Mouse (Mus musculus) c-Kit-positive CD71-positive TER-119-positive erythroid progenitor cells, embryonic 14.5 days (primary cell): ENCODE results near the gene 4930449I24Rik.
"Not testable (repeated sequence)": the region's sequence is repeated elsewhere in the genome, so short reads cannot be mapped to it uniquely, and the experiment has no call there.

Source experiments
- DNase-seq: peaks from one replicate; pipeline ENCODE4 v3.0.0-alpha.2; 2013; ENCODE audit warnings: low spot score

4930449I24Rik gene

DNA sequence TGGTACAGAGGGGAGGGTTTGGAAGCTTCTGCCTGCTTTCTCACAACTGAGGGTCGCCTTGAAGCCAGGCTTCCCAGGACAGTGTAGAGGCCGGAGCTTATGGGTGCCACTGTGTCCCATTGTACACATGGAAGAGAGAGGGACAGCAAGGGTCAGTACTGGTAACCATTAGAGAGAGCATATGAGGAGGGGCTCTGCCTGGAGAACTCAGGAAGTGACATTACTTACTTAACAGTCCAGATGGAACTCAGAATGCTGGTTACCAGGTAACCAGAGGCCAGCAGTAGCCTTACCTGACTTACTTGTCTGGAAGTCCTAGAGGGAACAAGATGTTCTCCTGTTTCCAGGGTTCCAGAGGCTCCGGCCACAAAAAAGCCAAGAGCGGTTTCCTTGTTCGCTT is at the start of gene 4930449I24Rik:
TSS of gene 4930449I24Rik (plus strand) at position 301 of the 400 bp plus-strand sequence.
- DNase-seq: not testable (repeated sequence)

GRCm38 (mm10) chr5:146453556-146453955 is 48.6 kb upstream of the 4930449I24Rik start:
- DNase-seq: no peak

GRCm38 (mm10) chr5:146461612-146462011 is 40.6 kb upstream of the 4930449I24Rik start:
- no peak for DNase-seq

- no peak for DNase-seq
Observed at GRCm38 (mm10) chr5:146466663-146467062, 35.5 kb upstream of the 4930449I24Rik start.

- no peak for DNase-seq
Observed at GRCm38 (mm10) chr5:146468311-146468710, 33.9 kb upstream of the 4930449I24Rik start.

- no peak for DNase-seq
Observed at GRCm38 (mm10) chr5:146470821-146471220, 31.4 kb upstream of the 4930449I24Rik start.

- no peak for DNase-seq
Observed at GRCm38 (mm10) chr5:146471311-146471710, 30.9 kb upstream of the 4930449I24Rik start.

- DNase-seq: no peak
Observed at GRCm38 (mm10) chr5:146471821-146472220, 30.4 kb upstream of the 4930449I24Rik start.

DNA sequence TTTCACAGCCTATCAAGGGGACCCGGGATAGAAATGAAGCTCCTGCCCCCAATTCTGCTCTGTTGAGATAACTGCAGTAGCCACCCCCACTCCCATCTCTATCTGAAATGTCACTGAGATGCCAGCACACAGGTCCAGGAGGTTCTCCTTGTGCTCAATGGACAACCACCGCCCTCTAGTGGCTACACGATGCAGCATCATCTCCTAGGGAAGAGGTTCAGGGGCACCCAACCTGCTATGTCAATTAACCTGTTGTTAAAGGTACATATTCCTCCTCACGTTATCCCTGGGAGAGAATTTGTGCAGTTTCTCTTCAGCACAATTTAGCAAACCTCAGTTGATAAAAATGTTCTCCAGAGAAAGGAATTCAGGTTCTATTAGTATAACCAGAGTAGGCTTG is 22.6 kb upstream of the 4930449I24Rik start:
- DNase-seq: peak; percentile 44

- DNase-seq: not testable (repeated sequence)
Observed at GRCm38 (mm10) chr5:146481665-146482064, 20.5 kb upstream of the 4930449I24Rik start, which contains the start of gene Gm6408. Gene Gm6408 (plus strand): TSS chr5:146481965.

GRCm38 (mm10) chr5:146488959-146489358 is 13.2 kb upstream of the 4930449I24Rik start:
- DNase-seq: peak; percentile 7

- DNase-seq: not testable (repeated sequence)
Observed at GRCm38 (mm10) chr5:146491063-146491462, 11.1 kb upstream of the 4930449I24Rik start, which contains the start of gene Gm6370. Gene Gm6370 (plus strand): TSS chr5:146491363.

DNA sequence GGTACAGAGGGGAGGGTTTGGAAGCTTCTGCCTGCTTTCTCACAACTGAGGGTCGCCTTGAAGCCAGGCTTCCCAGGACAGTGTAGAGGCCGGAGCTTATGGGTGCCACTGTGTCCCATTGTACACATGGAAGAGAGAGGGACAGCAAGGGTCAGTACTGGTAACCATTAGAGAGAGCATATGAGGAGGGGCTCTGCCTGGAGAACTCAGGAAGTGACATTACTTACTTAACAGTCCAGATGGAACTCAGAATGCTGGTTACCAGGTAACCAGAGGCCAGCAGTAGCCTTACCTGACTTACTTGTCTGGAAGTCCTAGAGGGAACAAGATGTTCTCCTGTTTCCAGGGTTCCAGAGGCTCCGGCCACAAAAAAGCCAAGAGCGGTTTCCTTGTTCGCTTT is 11.6 kb downstream of the 4930449I24Rik start, which contains the start of gene Gm3402:
TSS of gene Gm3402 (plus strand) at position 301 of the 400 bp plus-strand sequence.
- not testable (repeated sequence) for DNase-seq

GRCm38 (mm10) chr5:146525501-146525900 is 23.3 kb downstream of the 4930449I24Rik start, which contains the start of gene Gm3404:
Gene Gm3404 (plus strand): TSS chr5:146525801.
- DNase-seq: not testable (repeated sequence)

DNA sequence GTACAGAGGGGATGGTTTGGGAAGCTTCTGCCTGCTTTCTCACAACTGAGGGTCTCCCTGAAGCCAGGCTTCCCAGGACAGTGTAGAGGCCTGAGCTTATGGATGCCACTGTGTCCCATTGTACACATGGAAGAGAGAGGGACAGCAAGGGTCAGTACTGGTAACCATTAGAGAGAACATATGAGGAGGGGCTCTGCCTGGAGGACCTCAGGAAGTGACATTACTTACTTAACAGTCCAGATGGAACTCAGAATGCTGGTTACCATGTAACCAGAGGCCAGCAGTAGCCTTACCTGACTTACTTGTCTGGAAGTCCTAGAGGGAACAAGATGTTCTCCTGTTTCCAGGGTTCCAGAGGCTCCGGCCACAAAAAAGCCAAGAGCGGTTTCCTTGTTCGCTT is 35.1 kb downstream of the 4930449I24Rik start, which contains the start of gene Gm3409:
TSS of gene Gm3409 (plus strand) at position 301 of the 400 bp plus-strand sequence.
- DNase-seq: not testable (repeated sequence)
